Mouse (Mus musculus) testis, adult 2 months (tissue): Measurements from ENCODE around the gene Ano1.

Source experiments
- CTCF ChIP-seq: fragments of 200-500 bp; IDR thresholded peaks from 2 replicates; pipeline ENCODE4 v1.5.1; 2012; ENCODE audit warnings: low read depth, mild to moderate bottlenecking, inconsistent platforms, low read length, moderate library complexity; ENCODE audit not compliant: control insufficient read depth, insufficient read depth, insufficient replicate concordance
- POLR2A ChIP-seq: fragments of 200-500 bp; IDR thresholded peaks from 2 replicates; pipeline ENCODE4 v1.6.1; 2012; ENCODE audit warnings: low read depth, mild to moderate bottlenecking, inconsistent platforms, low read length, moderate library complexity; ENCODE audit not compliant: control insufficient read depth

DNA sequence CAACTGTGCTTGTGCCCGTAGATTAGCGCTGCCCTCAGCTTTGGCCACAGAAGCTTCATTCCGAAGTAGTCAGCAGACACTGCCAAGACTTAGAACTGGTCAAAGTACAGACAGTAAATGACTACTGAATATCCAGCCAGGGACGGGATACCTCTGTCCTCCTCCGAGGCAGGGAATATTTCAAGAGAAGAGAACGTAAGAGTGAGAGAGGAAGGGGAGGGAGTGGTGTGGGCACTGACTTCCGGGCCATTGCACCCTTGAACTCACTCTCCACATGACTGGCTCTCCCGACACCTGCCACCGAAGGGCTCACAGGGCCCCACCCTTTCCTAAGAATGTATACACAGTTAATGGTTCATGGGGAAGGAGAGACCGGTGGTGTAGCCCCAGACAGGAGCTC lies 41.5 kb upstream of the Ano1 start:
- TF ChIP-seq POLR2A (no peak), CTCF (no peak)
